Mouse (Mus musculus) intestine, postnatal 0 days (tissue): ENCODE measurements around the gene Bbs9. TPM values are rescaled to one million over a fixed set of nuclear protein-coding genes. Genes with fewer than 3 reads are reported as not detected.

ENCODE experiments used
- ATAC-seq: fragments of 200-750 bp; cut with Nextera tagmentation; 2 replicates; pipeline ENCODE4 v1.8.0; 2017; ENCODE audit warnings: mild to moderate bottlenecking, moderate TSS enrichment, moderate library complexity
- H3K27ac ChIP-seq: fragments of 300-500 bp; sonication (generic); 2 replicates; pipeline ENCODE4 v1.5.1; 2014; ENCODE audit warnings: mild to moderate bottlenecking, low read depth, low read length, moderate library complexity
- H3K27me3 ChIP-seq: fragments of 300-500 bp; sonication (generic); replicated peaks from 2 replicates; pipeline ENCODE4 v1.6.1; 2014; ENCODE audit warnings: low read length, mixed read lengths; ENCODE audit not compliant: control insufficient read depth, insufficient read depth
- H3K36me3 ChIP-seq: fragments of 300-500 bp; sonication (generic); 2 replicates; pipeline ENCODE4 v1.6.1; 2014; ENCODE audit warnings: mild to moderate bottlenecking, moderate library complexity; ENCODE audit not compliant: control insufficient read depth, insufficient read depth
- H3K4me1 ChIP-seq: fragments of 300-500 bp; sonication (generic); replicated peaks from 2 replicates; pipeline ENCODE4 v1.6.1; 2014; ENCODE audit warnings: antibody characterized with exemption, low read length, mixed read lengths; ENCODE audit not compliant: control insufficient read depth, insufficient read depth
- H3K4me2 ChIP-seq: fragments of 300-500 bp; sonication (generic); replicated peaks from 2 replicates; pipeline ENCODE4 v1.6.1; 2014; ENCODE audit warnings: low read depth, mild to moderate bottlenecking, moderate library complexity
- H3K4me3 ChIP-seq: fragments of 300-500 bp; sonication (generic); 2 replicates; pipeline ENCODE4 v1.5.1; 2014; ENCODE audit warnings: low read depth, low read length
- H3K9ac ChIP-seq: fragments of 300-500 bp; sonication (generic); 2 replicates; pipeline ENCODE4 v1.6.1; 2014; ENCODE audit warnings: mild to moderate bottlenecking, low read depth, low read length
- H3K9me3 ChIP-seq: fragments of 300-500 bp; sonication (generic); 2 replicates; pipeline ENCODE4 v1.6.1; 2016; ENCODE audit warnings: mixed run types; ENCODE audit not compliant: control insufficient read depth
- CTCF ChIP-seq: sonication (generic); IDR thresholded peaks from 2 replicates; pipeline ENCODE4 v1.5.1; 2016; ENCODE audit warnings: low read depth, mild to moderate bottlenecking, control low read depth, antibody characterized with exemption, moderate library complexity
- WGBS: fragments of 180-500 bp; shearing (Covaris S2); extraction: QIAGEN DNeasy Blood & Tissue Kit; methylation state at CpG from one replicate; pipeline ENCODE4 v1.1.7; 2014; 5-methylcytosine and 5-hydroxymethylcytosine counted together
- polyA plus RNA-seq: library from polyadenylated mRNA; unstranded; fragments of >200 nt; fragmentation: Nextera tagmentation; extraction: Ambion mirVana; gene quantifications from 2 replicates; pipeline ENCODE4 v1.2.1, GENCODE M21; 2015

Bbs9 gene
- polyA plus RNA-seq, 1 experiment from 2014 or later, result 4.9 TPM

GRCm38 (mm10) chr9:22627912-22628311 lies 152.4 kb downstream of the Bbs9 start:
- Histone ChIP-seq H3K36me3 (no peaks in the 10 kb centered on the region), H3K27me3 (no peaks in the 10 kb centered on the region), H3K4me2 (no peak overlapping the region), H3K27ac (no peak overlapping the region), H3K4me1 (no peaks in the 10 kb centered on the region), H3K4me3 (no peak overlapping the region), H3K9me3 (no peaks in the 10 kb centered on the region), H3K9ac (no peak overlapping the region)
- TF ChIP-seq CTCF, result no peak
- ATAC-seq, result no peak
- 61% methylated on average over 3 of the region's 3 CpGs for WGBS

GRCm38 (mm10) chr9:22632800-22633485 lies 157.4 kb downstream of the Bbs9 start:
- no peaks in the 10 kb centered on the region for H3K27me3 ChIP-seq
- 74% methylated on average over 9 of the region's 9 CpGs for WGBS
- no peak overlapping the region for H3K9ac ChIP-seq
- no peak for ATAC-seq
- no peaks in the 10 kb centered on the region for H3K36me3 ChIP-seq
- no peaks in the 10 kb centered on the region for H3K9me3 ChIP-seq
- no peak overlapping the region for H3K4me3 ChIP-seq
- no peak overlapping the region for H3K27ac ChIP-seq
- no peak overlapping the region for H3K4me2 ChIP-seq
- no peaks in the 10 kb centered on the region for H3K4me1 ChIP-seq
- no peak for TF ChIP-seq CTCF

- H3K27ac ChIP-seq, result no peak overlapping the region
- no peaks in the 10 kb centered on the region for H3K9me3 ChIP-seq
- no peaks in the 10 kb centered on the region for H3K36me3 ChIP-seq
- H3K9ac ChIP-seq, result no peak overlapping the region
- TF ChIP-seq CTCF, result no peak
- no peak overlapping the region for H3K4me2 ChIP-seq
- 91% methylated on average over 5 of the region's 5 CpGs for WGBS
- H3K4me1 ChIP-seq, result no peaks in the 10 kb centered on the region
- ATAC-seq, result no peak
- H3K4me3 ChIP-seq, result no peak overlapping the region
- H3K27me3 ChIP-seq, result peaks cover 4% of the 10 kb centered on the region; the same call in 1 of the 2 replicates
Measured at GRCm38 (mm10) chr9:22638502-22638901, 163.0 kb downstream of the Bbs9 start.

GRCm38 (mm10) chr9:22640683-22641431 lies 165.3 kb downstream of the Bbs9 start:
- Histone ChIP-seq H3K4me2 (no peak overlapping the region), H3K4me1 (no peaks in the 10 kb centered on the region), H3K9me3 (no peaks in the 10 kb centered on the region), H3K36me3 (no peaks in the 10 kb centered on the region), H3K4me3 (no peak overlapping the region), H3K9ac (no peak overlapping the region), H3K27ac (no peak overlapping the region), H3K27me3 (peaks cover 4% of the 10 kb centered on the region; the same call in 1 of the 2 replicates)
- TF ChIP-seq CTCF, result no peak
- no peak for ATAC-seq
- 56% methylated on average over 13 of the region's 13 CpGs for WGBS

GRCm38 (mm10) chr9:22645844-22646390 lies 170.4 kb downstream of the Bbs9 start:
- H3K9ac ChIP-seq, result no peak overlapping the region
- no peak for TF ChIP-seq CTCF
- 85% methylated on average over 6 of the region's 6 CpGs for WGBS

GRCm38 (mm10) chr9:22646461-22646860 lies 170.9 kb downstream of the Bbs9 start:
- WGBS, result 90% methylated on average over 3 of the region's 3 CpGs

More at GRCm38 (mm10) chr9:22645844-22646390, 170.4 kb downstream of the Bbs9 start:
- peaks cover 4% of the 10 kb centered on the region; the same call in 1 of the 2 replicates for H3K27me3 ChIP-seq
- H3K4me3 ChIP-seq, result no peak overlapping the region
- ATAC-seq, result no peak
- H3K4me1 ChIP-seq, result no peaks in the 10 kb centered on the region
- H3K36me3 ChIP-seq, result no peaks in the 10 kb centered on the region
- no peak overlapping the region for H3K4me2 ChIP-seq
- H3K27ac ChIP-seq, result no peak overlapping the region
- H3K9me3 ChIP-seq, result no peaks in the 10 kb centered on the region

More at GRCm38 (mm10) chr9:22646461-22646860, 170.9 kb downstream of the Bbs9 start:
- H3K27ac ChIP-seq, result no peak overlapping the region
- ATAC-seq, result no peak
- H3K9me3 ChIP-seq, result peaks cover under 1% of the 10 kb centered on the region; the same call in 1 of the 2 replicates
- no peak overlapping the region for H3K4me3 ChIP-seq
- H3K27me3 ChIP-seq, result peaks cover 4% of the 10 kb centered on the region; the same call in 1 of the 2 replicates
- H3K4me1 ChIP-seq, result no peaks in the 10 kb centered on the region
- H3K36me3 ChIP-seq, result no peaks in the 10 kb centered on the region
- TF ChIP-seq CTCF, result no peak
- H3K9ac ChIP-seq, result no peak overlapping the region
- no peak overlapping the region for H3K4me2 ChIP-seq
